Mouse (Mus musculus) ovary, adult 18-20 months (tissue): ENCODE results near the gene H2al1n.
"Not testable (repeated sequence)": the region's sequence is repeated elsewhere in the genome, so short reads cannot be mapped to it uniquely, and the experiment has no call there.

ENCODE experiments used
- DNase-seq: peaks from one replicate; pipeline ENCODE4 v3.0.0; 2022; ENCODE audit warnings: low spot score, mixed read lengths

H2al1n gene

GRCm38 (mm10) chrX:14210848-14211247 is at the start of gene H2al1n:
H2al1n (plus strand) TSS chrX:14211148.
- not testable (repeated sequence) for DNase-seq

GRCm38 (mm10) chrX:14199284-14199683 is 11.7 kb upstream of the H2al1n start:
- DNase-seq: no peak

GRCm38 (mm10) chrX:14206112-14206875 is 4.7 kb upstream of the H2al1n start:
- DNase-seq: no peak

- DNase-seq: no peak
Measured at GRCm38 (mm10) chrX:14229218-14229617, 18.3 kb downstream of the H2al1n start.

- DNase-seq: no peak
Measured at GRCm38 (mm10) chrX:14259597-14260239, 48.8 kb downstream of the H2al1n start.
